Mouse (Mus musculus) hindbrain, embryonic 15.5 days (tissue): ENCODE measurements around the gene Drc3. TPM values are rescaled to one million over a fixed set of nuclear protein-coding genes. Genes with fewer than 3 reads are reported as not detected.
A peak's percentile ranks its signal among the peaks of the same experiment; 100 is the strongest.

Experiments used
- ATAC-seq: fragments of 200-750 bp; cut with Nextera tagmentation; 2 replicates; pipeline ENCODE4 v1.8.0; 2017; ENCODE audit warnings: low read depth, moderate number of reproducible peaks, moderate TSS enrichment; ENCODE audit not compliant: low FRiP score
- H3K27ac ChIP-seq: fragments of 300-500 bp; sonication (generic); replicated peaks from 2 replicates; pipeline ENCODE4 v1.5.1; 2015; ENCODE audit warnings: mild to moderate bottlenecking, inconsistent platforms
- H3K27me3 ChIP-seq: fragments of 300-500 bp; sonication (generic); 2 replicates; pipeline ENCODE4 v1.6.1; 2015; ENCODE audit warnings: control low read depth, inconsistent platforms
- H3K36me3 ChIP-seq: fragments of 300-500 bp; sonication (generic); 2 replicates; pipeline ENCODE4 v1.6.1; 2015; ENCODE audit warnings: control low read depth, inconsistent platforms
- H3K4me1 ChIP-seq: fragments of 300-500 bp; sonication (generic); replicated peaks from 2 replicates; pipeline ENCODE4 v1.6.1; 2015; ENCODE audit warnings: control low read depth, inconsistent platforms
- H3K4me2 ChIP-seq: fragments of 300-500 bp; sonication (generic); 2 replicates; pipeline ENCODE4 v1.6.1; 2015; ENCODE audit warnings: moderate library complexity, mild to moderate bottlenecking, inconsistent platforms
- H3K4me3 ChIP-seq: fragments of 300-500 bp; sonication (generic); 2 replicates; pipeline ENCODE4 v1.5.1; 2015; ENCODE audit warnings: mild to moderate bottlenecking, inconsistent platforms
- H3K9ac ChIP-seq: fragments of 300-500 bp; sonication (generic); 2 replicates; pipeline ENCODE4 v1.6.1; 2015; ENCODE audit warnings: inconsistent platforms
- H3K9me3 ChIP-seq: fragments of 300-500 bp; sonication (generic); 2 replicates; pipeline ENCODE4 v1.6.1; 2016; ENCODE audit warnings: control low read depth, inconsistent platforms
- WGBS: fragments of 180-500 bp; shearing (Covaris S2); methylation state at CpG from one replicate; pipeline ENCODE4 v1.1.7; 2015; 5-methylcytosine and 5-hydroxymethylcytosine counted together
- polyA plus RNA-seq: library from polyadenylated mRNA; unstranded; fragments of >200 nt; fragmentation: Nextera tagmentation; extraction: Ambion mirVana; gene quantifications from 2 replicates; pipeline ENCODE4 v1.2.1, GENCODE M21; 2015

The Drc3 gene
- polyA plus RNA-seq, 1 experiment from 2014 or later = 7.1 TPM

DNA sequence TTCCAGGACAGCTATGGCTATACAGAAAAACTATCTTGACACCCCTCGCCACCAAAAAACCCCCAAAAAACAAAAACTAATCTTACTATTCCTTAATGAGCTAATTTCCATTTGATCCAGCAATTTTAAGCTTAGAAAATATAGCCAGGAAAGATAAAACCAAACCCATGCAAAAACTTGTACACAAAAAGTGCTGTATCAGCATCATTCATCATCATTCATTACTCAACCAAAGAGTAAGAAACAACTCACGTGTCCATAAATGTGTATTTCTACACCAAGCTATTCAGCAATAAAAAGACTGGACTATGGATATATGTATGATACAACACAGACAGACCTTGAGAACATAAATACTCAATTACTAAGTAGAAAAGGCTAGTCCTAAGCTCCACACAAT lies 59.8 kb downstream of the Drc3 start:
- H3K4me1 ChIP-seq = peaks cover 29% of the 10 kb centered on the region
- ATAC-seq = no peak

DNA sequence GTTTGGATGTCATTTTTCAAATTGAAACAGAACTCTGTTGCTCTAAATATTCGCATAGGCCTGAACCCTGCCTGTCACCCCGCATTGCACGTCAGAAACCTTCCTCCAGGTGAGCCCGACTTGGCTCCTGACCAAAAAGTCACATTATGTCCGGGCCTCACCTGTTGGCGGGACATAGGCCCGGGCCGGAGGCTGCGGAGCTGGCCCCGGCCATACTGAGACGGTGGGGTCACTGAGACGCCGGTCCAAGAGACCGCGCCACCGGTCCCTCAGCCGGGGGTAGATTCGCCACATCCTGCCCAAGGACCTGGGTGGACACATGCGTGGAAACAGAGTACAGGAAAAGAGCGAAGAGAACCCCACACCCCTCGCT lies 63.4 kb downstream of the Drc3 start:
- Histone ChIP-seq H3K4me3 (peak overlapping the region; percentile 95), H3K4me1 (peaks cover 48% of the 10 kb centered on the region), H3K27me3 (no peaks in the 10 kb centered on the region), H3K4me2 (peak overlapping the region; percentile 94), H3K9me3 (no peaks in the 10 kb centered on the region), H3K27ac (peak overlapping the region; percentile 91), H3K9ac (peak overlapping the region; percentile 69), H3K36me3 (no peaks in the 10 kb centered on the region)
- ATAC-seq = no peak
- under 1% methylated on average over 21 of the region's 21 CpGs for WGBS

More for the DNA sequence above, 59.8 kb downstream of the Drc3 start:
- WGBS = 87% methylated on average over 2 of the region's 2 CpGs
- H3K9ac ChIP-seq = no peak overlapping the region
- H3K9me3 ChIP-seq = no peaks in the 10 kb centered on the region
- H3K27ac ChIP-seq = no peak overlapping the region
- 0 out of 2 replicates have a peak, but pooled peaks cover 4% of the 10 kb centered on the region for H3K36me3 ChIP-seq
- H3K27me3 ChIP-seq = no peaks in the 10 kb centered on the region
- no peak overlapping the region for H3K4me3 ChIP-seq
- no peak overlapping the region for H3K4me2 ChIP-seq

DNA sequence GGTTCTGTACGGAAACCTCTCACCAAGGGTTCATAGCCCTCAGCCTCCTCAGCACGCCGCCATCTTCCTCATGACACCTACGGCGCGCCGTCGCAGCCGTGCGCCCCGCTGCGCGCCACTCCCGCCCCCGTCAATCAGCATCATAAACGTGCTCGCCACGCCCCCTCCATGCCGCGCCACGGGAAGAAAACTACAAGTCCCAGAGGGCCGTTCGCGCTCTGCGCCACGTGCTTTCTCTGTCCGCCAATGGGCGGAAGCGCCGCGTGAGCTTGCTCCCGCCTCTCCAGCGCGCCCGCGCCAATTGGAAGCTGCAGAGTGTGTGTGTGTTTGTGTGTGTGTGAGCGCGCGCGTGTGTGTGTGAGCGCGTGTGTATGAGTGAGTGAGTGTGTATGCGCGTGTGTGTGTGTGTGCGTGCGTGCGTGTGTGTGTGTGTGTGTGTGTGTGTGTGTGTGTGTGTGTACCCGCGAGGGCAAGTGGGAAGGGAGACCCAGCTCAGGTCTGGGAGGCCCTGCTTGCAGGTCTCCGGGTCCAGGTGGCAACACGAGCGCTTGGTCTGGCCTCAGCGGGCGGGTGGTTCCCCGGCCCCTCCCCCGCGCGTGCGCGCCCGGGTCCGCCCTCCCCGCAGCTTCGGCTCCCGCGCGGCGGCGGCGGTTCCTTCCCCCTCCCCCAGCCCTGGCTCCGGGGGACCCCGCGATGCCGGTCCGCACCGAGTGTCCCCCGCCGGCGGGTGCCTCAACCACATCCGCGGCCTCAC lies 64.0 kb downstream of the Drc3 start, which contains the start of gene Gid4:
Gene Gid4, plus strand, starts transcription at position 183 of the 754 bp plus-strand sequence.
- WGBS = under 1% methylated on average over 62 of the region's 81 CpGs
- Histone ChIP-seq H3K4me1 (peaks cover 42% of the 10 kb centered on the region), H3K27me3 (no peaks in the 10 kb centered on the region), H3K27ac (peak within 1 kb of the TSS; percentile 91), H3K9me3 (no peaks in the 10 kb centered on the region), H3K4me2 (peak within 1 kb of the TSS; percentile 94), H3K36me3 (no peaks in the 10 kb centered on the region), H3K9ac (peak within 1 kb of the TSS; percentile 93), H3K4me3 (peak within 1 kb of the TSS; percentile 95)
- peak; percentile 97 for ATAC-seq

DNA sequence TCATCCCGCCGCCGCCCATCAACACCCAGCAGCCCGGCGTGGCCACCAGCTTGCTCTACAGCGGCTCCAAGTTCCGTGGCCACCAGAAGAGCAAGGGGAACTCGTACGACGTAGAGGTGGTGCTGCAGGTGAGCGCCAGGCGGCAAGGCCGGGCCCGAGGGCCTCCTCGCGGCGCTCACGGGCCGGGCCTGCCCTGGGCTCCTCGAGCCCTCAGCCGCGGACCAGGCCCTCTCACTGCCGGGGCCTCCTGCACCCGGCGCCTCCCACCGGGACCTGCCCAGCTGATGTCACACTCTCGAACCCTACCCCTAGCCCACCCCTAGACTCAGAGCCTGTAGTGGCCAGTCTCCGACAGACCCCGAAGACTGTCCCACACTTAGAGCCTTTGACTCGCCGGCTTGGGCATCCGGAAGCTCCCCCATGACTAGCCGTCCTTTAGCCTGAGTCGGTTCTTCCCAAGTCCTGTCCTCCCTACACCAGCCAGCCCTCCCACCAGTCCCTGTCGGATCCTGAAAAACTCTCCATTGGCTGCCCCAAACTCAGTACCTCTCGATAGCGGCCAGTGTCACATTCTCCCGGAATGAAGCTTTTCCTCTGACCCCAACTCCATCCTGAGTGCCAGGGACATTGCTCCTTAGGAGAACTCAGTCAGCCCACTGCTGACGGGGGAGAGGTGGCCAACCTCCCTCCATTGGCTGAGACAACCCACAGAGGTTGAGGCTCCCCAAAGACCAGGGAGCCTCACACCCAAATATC lies 64.8 kb downstream of the Drc3 start, which contains the start of gene Atpaf2:
Gene Atpaf2, minus strand, starts transcription at position 741 of the 756 bp plus-strand sequence.
- ATAC-seq = peak; percentile 46
- H3K4me1 ChIP-seq = peaks cover 39% of the 10 kb centered on the region
- no peaks in the 10 kb centered on the region for H3K9me3 ChIP-seq
- H3K9ac ChIP-seq = peak within 1 kb of the TSS; percentile 93
- no peaks in the 10 kb centered on the region for H3K36me3 ChIP-seq
- WGBS = 0% methylated on average over 39 of the region's 39 CpGs
- H3K4me3 ChIP-seq = peak within 1 kb of the TSS; percentile 95
- H3K27me3 ChIP-seq = no peaks in the 10 kb centered on the region
- peak within 1 kb of the TSS; percentile 91 for H3K27ac ChIP-seq
- H3K4me2 ChIP-seq = peak within 1 kb of the TSS; percentile 94

DNA sequence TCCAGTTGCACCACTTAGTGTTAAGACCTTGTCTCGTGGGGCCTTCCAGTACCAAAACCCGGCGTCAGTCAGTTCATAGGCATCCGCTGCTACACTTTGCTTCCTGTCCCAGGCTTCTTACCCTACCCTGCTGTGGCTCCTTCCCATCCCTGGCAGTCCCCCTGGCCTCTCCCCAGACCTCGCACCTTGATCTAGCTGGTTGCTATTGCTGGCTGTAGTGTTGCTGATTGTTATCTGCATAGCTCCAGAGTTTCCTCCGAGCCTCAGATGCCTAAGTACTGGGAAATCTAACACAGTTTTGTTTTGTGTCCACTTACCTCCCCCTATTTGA lies 65.3 kb downstream of the Drc3 start:
- WGBS = 33% methylated on average over 6 of the region's 6 CpGs
- Histone ChIP-seq H3K9me3 (no peaks in the 10 kb centered on the region), H3K4me2 (peak overlapping the region; percentile 94), H3K4me1 (peaks cover 39% of the 10 kb centered on the region), H3K27ac (peak overlapping the region; percentile 91), H3K36me3 (no peaks in the 10 kb centered on the region), H3K4me3 (peak overlapping the region; percentile 95), H3K9ac (peak overlapping the region; percentile 93), H3K27me3 (no peaks in the 10 kb centered on the region)
- no peak for ATAC-seq

DNA sequence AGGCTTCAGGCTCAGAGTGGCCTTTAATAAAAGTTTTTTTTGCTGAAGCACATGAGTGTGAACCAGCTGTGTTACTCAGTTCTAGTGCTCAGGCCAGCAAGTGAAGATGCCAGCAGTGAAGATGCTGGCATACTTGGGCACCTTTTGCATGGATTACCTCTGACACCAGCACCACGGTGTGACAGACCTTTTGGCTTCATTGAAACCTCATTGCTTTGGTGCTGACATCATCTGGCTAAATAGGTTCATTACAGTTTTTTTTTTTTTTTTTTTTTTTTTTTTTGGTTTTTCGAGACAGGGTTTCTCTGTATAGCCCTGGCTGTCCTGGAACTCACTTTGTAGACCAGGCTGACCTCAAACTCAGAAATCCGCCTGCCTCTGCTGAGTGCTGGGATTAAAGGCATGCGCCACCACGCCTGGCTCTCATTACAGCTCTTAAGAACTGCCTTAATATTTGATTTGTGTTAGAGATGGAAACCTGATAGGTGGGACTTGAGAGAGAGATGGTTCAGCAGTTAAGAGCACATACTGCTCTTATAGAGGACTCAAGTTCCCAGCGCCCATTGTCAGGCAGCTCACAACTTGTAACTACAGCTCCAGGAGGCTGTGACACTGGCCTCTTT lies 69.0 kb downstream of the Drc3 start:
- Histone ChIP-seq H3K36me3 (no peaks in the 10 kb centered on the region), H3K27me3 (no peaks in the 10 kb centered on the region), H3K4me1 (peaks cover 20% of the 10 kb centered on the region), H3K9me3 (no peaks in the 10 kb centered on the region), H3K4me2 (no peak overlapping the region), H3K9ac (no peak overlapping the region), H3K4me3 (no peak overlapping the region), H3K27ac (no peak overlapping the region)
- WGBS = 62% methylated on average over 6 of the region's 6 CpGs
- ATAC-seq = no peak

DNA sequence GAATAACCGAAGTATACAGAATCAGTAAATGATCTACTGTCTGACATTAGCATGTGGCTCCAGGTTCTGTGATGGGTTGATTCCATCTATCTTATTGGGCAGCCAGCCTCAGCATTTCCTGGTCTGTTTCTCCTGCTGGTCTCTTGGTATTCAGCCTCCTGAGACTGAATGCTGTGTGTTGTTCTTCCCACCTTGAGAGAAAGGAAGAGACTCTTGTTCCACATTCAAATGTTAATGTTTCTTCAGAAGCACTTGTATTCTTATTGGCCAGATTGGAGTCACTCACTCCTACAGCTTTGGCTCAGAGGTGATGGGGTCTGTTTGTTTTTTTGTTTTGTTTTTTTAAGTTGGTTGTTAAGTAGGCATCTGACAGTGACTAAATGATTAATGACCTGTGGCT lies 69.9 kb downstream of the Drc3 start:
- Histone ChIP-seq H3K4me3 (no peak overlapping the region), H3K36me3 (peaks cover 8% of the 10 kb centered on the region; the same call in 1 of the 2 replicates), H3K9me3 (no peaks in the 10 kb centered on the region), H3K9ac (no peak overlapping the region), H3K27ac (no peak overlapping the region), H3K4me2 (no peak overlapping the region), H3K4me1 (peaks cover 18% of the 10 kb centered on the region), H3K27me3 (no peaks in the 10 kb centered on the region)
- WGBS = 32% methylated on average over 1 of the region's 1 CpGs
- ATAC-seq = no peak

DNA sequence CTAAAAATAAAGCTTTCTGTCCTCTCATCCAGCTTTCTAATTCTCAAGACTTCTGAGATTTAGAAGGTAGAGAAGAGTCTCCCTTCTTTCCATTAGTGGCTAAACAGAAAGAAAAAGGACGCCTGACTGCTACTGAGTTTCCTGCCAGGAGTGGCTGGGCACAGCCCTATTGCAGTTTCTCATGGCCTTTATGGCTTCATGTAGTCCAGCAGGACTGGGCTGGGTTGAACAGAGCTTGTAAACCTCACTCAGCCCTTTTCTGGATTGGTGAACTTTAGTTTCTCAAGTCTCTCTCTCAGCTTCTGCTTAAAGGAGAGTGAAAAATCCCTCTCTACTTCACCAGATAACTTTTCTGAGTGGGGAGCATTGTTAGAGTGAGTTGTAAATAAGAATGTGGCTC lies 73.3 kb downstream of the Drc3 start:
- ATAC-seq = no peak
- Histone ChIP-seq H3K27ac (no peak overlapping the region), H3K4me1 (no peaks in the 10 kb centered on the region), H3K9me3 (no peaks in the 10 kb centered on the region), H3K36me3 (peaks cover 15% of the 10 kb centered on the region), H3K27me3 (no peaks in the 10 kb centered on the region), H3K9ac (no peak overlapping the region), H3K4me2 (no peak overlapping the region), H3K4me3 (no peak overlapping the region)
- WGBS = 81% methylated on average over 1 of the region's 1 CpGs

DNA sequence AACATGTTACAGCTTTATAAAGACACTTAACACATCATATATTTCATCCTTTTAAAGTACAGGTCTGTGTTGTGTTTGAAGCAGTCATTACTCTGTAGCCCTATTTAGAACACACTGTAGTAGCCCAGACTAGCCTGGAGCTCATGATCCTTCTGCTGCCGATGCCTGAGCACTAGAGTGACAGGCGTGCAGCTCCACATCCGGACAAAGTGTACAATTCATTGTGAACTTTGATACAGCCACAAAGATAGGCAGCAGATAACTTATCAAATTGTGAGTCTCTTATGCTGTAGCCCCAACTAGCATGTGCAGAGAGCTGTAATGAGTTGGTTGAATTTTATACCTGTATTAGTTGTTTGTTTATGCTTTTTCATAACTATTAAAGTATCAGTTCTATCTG lies 74.5 kb downstream of the Drc3 start:
- WGBS = 94% methylated on average over 3 of the region's 3 CpGs
- Histone ChIP-seq H3K27ac (no peak overlapping the region), H3K4me1 (no peaks in the 10 kb centered on the region), H3K27me3 (no peaks in the 10 kb centered on the region), H3K9me3 (no peaks in the 10 kb centered on the region), H3K36me3 (peaks cover 20% of the 10 kb centered on the region), H3K4me3 (no peak overlapping the region), H3K9ac (no peak overlapping the region), H3K4me2 (no peak overlapping the region)
- ATAC-seq = no peak

DNA sequence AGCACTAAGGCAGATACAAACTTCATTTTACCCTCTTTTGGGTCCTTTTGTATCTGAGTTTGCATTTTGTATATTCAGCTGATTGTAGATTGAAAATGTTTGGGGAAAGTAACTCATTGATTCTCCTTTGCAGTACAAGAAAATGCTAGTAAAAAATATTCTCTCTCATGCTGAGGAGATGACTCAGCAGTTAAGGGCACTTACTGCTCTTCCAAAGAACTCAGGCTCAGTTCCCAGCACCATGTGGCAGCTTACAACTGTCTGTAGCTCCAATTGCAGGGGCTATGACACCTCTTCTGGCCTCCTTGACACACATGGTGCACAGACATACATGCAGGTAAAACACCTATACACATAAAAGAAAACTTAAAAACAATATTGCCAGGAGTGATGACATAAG lies 80.4 kb downstream of the Drc3 start:
- no peak for ATAC-seq
- Histone ChIP-seq H3K4me3 (no peak overlapping the region), H3K9ac (no peak overlapping the region), H3K4me2 (no peak overlapping the region), H3K36me3 (peaks cover 49% of the 10 kb centered on the region), H3K27ac (no peak overlapping the region), H3K4me1 (no peaks in the 10 kb centered on the region), H3K27me3 (no peaks in the 10 kb centered on the region), H3K9me3 (no peaks in the 10 kb centered on the region)

DNA sequence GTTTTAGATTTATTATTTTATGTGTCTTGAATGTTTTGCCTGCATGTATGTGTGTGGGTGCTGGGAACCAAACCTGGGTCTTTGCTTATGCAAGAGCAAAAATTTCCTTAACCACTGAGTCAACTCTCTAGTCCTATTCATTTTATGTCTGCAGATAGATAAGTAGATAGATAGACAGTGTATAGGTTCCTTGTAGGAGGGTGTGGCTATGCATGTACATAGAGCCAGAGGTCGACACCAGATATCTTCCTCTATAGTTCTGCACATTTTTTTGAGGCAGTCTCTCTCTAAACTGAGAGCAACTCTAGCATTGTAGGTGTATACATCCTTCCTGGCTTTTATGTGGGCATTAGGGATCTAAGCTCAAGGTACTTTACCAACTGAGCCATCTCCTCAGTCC lies 82.0 kb downstream of the Drc3 start:
- WGBS = 97% methylated on average over 1 of the region's 1 CpGs
- H3K4me3 ChIP-seq = no peak overlapping the region
- no peaks in the 10 kb centered on the region for H3K9me3 ChIP-seq
- no peak overlapping the region for H3K4me2 ChIP-seq
- H3K36me3 ChIP-seq = peaks cover 52% of the 10 kb centered on the region
- H3K4me1 ChIP-seq = no peaks in the 10 kb centered on the region
- ATAC-seq = no peak
- H3K27me3 ChIP-seq = no peaks in the 10 kb centered on the region
- H3K9ac ChIP-seq = no peak overlapping the region
- no peak overlapping the region for H3K27ac ChIP-seq

DNA sequence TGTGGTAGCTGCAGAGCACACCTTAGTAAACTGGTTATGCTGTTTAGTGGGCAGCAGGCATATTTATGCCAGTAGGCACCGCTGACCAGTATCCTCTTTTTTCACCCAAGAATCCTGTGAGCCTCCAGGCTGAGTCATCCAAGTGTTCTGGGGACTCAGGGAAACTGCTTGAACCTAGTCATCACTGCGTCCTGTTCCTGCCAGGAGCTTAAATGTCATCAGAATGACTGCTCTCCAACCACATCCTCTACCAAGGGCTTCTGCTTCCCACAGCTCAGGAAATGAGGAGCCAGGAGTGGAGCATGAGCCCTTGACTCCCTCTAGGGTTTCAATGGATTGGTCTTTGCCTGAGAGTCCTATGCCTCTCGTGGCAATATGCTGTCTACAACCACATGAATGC lies 83.5 kb downstream of the Drc3 start:
- Histone ChIP-seq H3K36me3 (peaks cover 63% of the 10 kb centered on the region), H3K9me3 (no peaks in the 10 kb centered on the region), H3K27me3 (no peaks in the 10 kb centered on the region), H3K4me2 (no peak overlapping the region), H3K4me3 (no peak overlapping the region), H3K9ac (no peak overlapping the region), H3K4me1 (no peaks in the 10 kb centered on the region), H3K27ac (no peak overlapping the region)
- WGBS = 90% methylated on average over 3 of the region's 3 CpGs
- no peak for ATAC-seq
